Mouse (Mus musculus): ENCODE measurements around the gene Gal3st2b. TPM values are rescaled to one million over a fixed set of nuclear protein-coding genes. Genes with fewer than 3 reads are reported as not detected.
"Not testable (repeated sequence)": the region's sequence is repeated elsewhere in the genome, so short reads cannot be mapped to it uniquely, and the experiment has no call there.

Gal3st2b gene
- total RNA-seq, 2 experiments from 2014 or later, result 0.38 to 0.47 TPM

DNA sequence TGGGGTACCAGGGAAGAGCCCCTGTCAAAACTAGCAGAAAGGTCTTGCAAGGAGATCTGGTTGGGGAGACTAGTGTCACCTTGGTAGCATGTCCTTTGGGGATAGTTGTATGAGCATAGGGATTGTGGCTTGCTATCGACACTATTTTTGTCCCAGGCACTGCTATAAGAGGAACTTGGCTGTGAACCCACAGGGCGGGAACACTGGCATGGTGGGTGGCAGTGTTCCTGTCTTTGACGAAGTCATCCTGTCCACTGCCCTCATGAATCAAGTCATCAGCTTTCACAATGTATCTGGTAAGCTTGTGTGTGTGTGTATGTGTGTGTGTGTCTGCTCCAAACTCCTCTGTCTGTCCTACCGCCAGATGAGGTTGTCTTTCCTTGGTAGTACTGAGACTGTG is 57.7 kb downstream of the Gal3st2b start:
- DNase-seq (ENCODE audit: extremely low spot score in 1 of 2, low spot score in 1 of 2), result not testable (repeated sequence)

DNA sequence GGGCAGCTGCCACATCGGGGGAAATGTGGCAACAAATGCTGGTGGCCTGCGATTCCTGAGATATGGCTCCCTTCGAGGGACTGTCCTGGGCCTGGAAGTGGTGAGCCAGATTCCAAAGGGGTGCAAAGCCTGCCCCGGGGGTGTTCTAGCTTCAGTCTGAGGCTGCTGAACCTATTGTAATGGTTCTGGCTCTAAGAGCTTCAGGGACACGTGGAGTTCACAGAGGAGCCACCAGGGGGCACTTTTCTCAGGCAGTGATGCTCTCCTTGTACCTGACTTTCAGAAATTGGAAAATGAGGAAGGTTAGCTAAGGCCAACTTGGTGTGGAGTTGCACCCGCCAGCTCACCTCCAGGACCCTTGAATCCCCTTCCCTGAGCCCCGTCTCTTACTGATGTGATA is 60.2 kb downstream of the Gal3st2b start:
- not testable (repeated sequence) for DNase-seq (ENCODE audit: extremely low spot score in 1 of 2, low spot score in 1 of 2)

DNA sequence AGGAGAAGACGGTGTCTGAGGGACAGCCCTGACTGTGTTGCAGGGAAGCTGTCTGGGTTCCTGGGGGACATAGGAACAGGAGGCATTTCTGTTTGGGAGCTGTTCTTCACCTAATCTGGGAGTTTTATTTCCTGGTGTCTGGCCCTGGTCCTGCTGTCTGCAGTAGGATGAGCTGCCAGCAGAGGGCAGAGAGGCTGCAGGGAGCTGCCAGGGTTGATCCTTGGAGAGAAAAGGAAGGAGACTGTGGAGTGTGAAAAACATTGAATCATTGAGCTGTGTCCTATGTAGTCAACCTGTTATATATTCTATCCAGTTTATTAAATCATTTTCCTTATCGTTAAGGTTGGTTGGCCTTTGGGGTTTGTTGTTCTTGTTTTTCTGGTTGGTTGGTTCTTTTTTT is 62.8 kb downstream of the Gal3st2b start:
- not testable (repeated sequence) for DNase-seq (ENCODE audit: extremely low spot score in 1 of 2, low spot score in 1 of 2)

DNA sequence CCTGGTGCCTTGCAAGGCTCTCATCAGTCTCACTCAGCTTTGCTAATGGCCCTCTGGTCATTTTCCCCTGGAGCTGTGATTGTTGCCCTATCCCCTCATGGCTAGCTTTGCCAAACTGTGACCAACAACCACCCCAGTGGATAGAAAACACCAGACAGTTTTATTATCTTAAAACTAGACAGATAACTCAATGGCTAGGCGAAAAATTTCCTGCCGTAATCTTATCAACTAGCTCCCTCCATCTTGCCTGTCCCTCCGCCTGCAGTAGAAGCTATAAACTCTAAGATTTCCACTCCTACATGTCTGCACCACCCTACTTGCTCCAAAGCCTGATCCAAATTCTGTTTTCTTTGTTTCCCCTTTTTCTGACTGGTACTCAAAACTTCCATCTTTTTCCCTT is 68.1 kb downstream of the Gal3st2b start:
- no peak for DNase-seq (ENCODE audit: extremely low spot score in 1 of 2, low spot score in 1 of 2)

DNA sequence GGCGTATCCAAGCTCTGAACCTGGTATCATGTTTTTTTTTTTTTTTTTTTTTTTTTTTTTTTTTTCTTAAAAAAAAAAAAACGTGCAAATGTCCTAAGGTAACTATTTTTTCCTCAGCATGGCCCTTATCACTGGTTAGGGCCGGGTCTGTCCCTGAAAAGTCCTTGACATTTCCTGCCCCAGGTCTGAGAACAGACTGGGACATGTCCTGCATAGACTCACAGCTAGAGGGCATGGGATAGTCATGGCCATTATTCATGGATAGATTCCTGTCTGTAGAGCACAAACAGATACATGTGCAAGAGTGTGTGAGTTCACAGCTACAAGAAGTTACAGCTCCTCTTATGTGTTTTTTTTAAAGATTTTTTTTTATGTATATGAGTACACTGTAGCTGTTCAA is 70.7 kb downstream of the Gal3st2b start:
- no peak for DNase-seq (ENCODE audit: extremely low spot score in 1 of 2, low spot score in 1 of 2)

DNA sequence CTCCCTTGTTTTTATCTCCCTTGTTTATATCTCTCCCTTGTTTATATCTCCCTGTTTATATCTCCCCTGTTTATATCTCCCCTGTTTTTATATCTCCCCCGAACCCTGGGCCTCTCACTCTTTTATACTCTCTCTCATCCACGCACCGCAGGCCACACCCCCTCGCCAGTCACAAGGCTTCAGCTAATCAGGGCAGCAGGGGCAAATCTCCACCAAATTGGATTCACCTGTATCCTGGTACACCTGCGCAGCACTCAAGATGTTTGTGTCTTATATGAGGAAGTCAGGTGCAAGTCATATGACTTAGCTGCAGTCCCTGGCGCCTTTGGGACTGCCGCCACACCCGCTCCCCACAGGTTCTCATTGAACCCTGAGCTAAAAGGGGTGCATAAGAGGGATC is 72.1 kb downstream of the Gal3st2b start, which contains the start of gene Gal3st2c:
Gal3st2c (plus strand) TSS at position 301 of the 400 bp plus-strand sequence.
- not testable (repeated sequence) for DNase-seq (ENCODE audit: extremely low spot score in 1 of 2, low spot score in 1 of 2)

DNA sequence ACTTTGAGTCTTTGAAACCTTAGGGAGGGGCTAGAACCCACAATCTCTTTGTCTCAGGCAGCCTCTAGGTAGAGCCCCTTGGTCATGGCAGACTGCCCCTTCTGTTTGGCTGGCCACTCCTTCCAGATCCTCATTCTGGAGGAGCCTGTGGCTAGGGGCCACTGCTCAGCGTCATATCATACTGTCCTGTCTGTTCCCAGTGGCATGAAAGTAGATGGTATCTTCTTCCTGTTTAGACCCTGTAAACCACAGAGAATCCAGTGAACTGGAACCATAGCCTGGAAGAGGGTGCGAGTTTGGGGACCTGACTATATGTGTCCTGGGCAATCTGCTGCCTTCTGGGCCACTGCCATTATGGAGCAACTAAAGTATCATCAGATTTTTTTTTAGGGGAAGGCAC is 73.0 kb downstream of the Gal3st2b start:
- not testable (repeated sequence) for DNase-seq (ENCODE audit: extremely low spot score in 1 of 2, low spot score in 1 of 2)

DNA sequence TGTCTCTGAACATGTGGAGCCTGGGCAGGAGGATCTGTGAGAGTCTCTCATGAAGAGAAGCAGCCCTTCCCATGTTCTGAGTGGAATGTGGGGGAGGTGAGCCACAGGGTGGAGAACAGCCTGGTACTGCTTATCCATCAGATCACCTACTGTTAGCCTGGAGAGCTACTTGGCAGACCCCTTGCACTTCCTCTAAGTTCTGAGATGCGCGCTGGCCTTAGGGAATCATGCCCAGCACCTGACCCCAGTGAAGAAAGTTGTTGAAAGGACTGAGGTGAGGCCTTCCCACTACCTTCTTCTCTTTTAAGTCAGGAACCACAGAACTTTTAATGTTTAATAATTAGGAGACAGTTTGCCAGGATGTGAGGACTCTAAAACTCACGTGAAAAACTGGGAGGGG is 73.4 kb downstream of the Gal3st2b start:
- not testable (repeated sequence) for DNase-seq (ENCODE audit: extremely low spot score in 1 of 2, low spot score in 1 of 2)

Other genes starting within 250 kb of the Gal3st2b start
- gene Bok, start 232.7 kb upstream of the Gal3st2b start, total RNA-seq (2021), result 10 to 100 TPM; 75.6 to 78.0 TPM
- gene Atg4b, start 166.8 kb upstream of the Gal3st2b start, total RNA-seq (2021), result 10 to 100 TPM; 83.3 to 84.7 TPM
- gene Thap4, start 163.4 kb upstream of the Gal3st2b start, total RNA-seq (2021), result 10 to 100 TPM; 31.8 to 34.5 TPM
- gene Dtymk, start 116.4 kb upstream of the Gal3st2b start, total RNA-seq (2021), result 10 to 100 TPM; 56.9 TPM
- 10 to 100 TPM in 1 of 2 experiments, 1 to 10 TPM in 1; 9.6 to 13.2 TPM for gene Ing5, start 114.3 kb upstream of the Gal3st2b start, total RNA-seq (2021)
- gene D2hgdh, start 93.4 kb upstream of the Gal3st2b start, total RNA-seq (2021), result 10 to 100 TPM; 13.9 to 14.9 TPM
- gene Gal3st2, start 57.0 kb upstream of the Gal3st2b start, total RNA-seq (2021), result not detected
- gene Gal3st2c, start 72.2 kb downstream of the Gal3st2b start, total RNA-seq (2021), result under 1 TPM; 0.05 TPM
- 10 to 100 TPM; 15.3 to 17.6 TPM for gene Neu4, start 102.1 kb downstream of the Gal3st2b start, total RNA-seq (2021)
- under 1 TPM; 0.17 to 0.31 TPM for gene Pdcd1, start 134.2 kb downstream of the Gal3st2b start, total RNA-seq (2021)

All from layer of hippocampus, postnatal 25 days (tissue).